Mouse (Mus musculus) olfactory bulb, adult 2 months (tissue): ENCODE measurements around the gene 2310046K23Rik.

ENCODE experiments used
- CTCF ChIP-seq: fragments of 200-500 bp; IDR thresholded peaks from 2 replicates; pipeline ENCODE4 v1.5.1; 2012; ENCODE audit warnings: low read depth, mild to moderate bottlenecking, low read length, moderate library complexity; ENCODE audit not compliant: insufficient read depth
- POLR2A ChIP-seq: fragments of 200-500 bp; IDR thresholded peaks from 2 replicates; pipeline ENCODE4 v1.6.1; 2012; ENCODE audit warnings: mild to moderate bottlenecking, low read depth, low read length, moderate library complexity; ENCODE audit not compliant: insufficient read depth

DNA sequence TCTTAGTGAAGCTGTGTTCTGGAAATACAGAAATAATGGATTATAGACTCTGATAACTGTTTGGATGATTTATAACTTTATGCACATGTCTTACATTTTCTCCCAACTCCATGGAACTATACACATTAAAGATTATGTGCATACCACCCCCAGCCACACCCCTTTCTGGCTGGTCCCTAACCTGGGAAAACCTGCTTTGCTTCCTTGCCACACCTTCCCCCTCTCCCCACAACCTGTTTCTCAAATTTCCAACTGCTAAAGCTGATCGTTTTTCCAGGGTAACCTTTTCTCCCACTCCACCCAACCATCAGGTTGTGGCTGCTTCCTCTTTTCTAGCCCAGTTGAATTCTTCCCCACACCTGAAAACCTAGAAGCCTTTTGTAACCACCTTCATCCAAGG is 48.0 kb downstream of the 2310046K23Rik start:
- no peak for TF ChIP-seq POLR2A
- TF ChIP-seq CTCF = no peak
